Mouse (Mus musculus) brain, embryonic 18.5 days (tissue): ENCODE measurements at regions not wholly inside any gene's neighbourhood (a gene's known extent, or its start where the extent isn't known, plus 50 kb on each side); places are given as distances from the start of the nearest gene placed in this dataset.
"Not testable (repeated sequence)": the region's sequence is repeated elsewhere in the genome, so short reads cannot be mapped to it uniquely, and the experiment has no call there.

Source experiments
- DNase-seq: peaks from one replicate; pipeline ENCODE4 v3.0.0-alpha.2; 2012; ENCODE audit warnings: low read depth, low spot score

GRCm38 (mm10) chr3:16130385-16130784 is 124.1 kb upstream of the Gm5150 start:
- no peak for DNase-seq

DNA sequence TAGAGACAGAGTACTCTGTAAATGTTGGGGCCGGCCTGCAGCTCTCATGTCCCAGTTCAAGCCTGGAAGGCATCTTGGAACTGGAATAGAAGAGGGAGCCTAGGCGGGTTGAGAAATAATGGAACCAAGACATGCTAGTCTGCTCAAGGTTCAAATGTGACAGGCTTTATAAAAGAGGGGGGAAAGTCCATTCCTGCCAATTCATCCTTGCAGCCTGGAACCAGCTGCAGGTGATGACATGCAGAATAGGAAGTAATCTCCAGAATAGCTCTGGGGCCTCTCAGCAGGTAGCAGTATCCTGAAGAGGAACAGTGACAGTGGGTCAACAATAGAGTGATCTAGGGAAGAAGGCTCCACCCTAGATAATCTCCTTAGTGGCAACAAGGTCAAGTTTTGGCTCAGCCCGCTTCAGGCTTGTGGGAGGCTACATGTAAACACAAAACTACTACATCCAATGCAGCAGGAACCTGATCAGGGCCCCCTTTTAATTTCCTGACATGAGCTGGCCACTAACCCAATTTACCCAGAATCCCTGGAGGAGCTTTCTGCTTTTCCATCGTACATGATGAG is 119.2 kb upstream of the Gm5150 start:
- DNase-seq = not testable (repeated sequence)

DNA sequence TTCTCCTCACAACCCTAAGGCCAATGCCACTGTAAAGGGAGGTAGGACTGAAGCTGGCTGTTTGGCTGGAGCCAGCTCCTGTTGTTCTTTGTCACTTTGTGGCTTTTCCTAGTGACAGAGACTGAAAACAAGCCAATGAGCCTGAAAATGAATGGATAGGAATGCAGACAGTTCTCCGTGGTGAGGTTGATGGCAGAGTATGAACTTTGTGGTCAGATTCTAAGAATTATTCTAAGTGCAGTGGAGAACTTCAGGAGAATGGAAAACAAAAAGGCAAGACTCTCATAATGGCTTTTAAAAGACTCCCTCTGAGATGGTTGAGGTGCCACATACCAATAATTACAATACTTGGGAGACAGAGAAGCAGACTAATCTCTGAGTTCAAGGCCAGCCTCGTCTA is 109.7 kb upstream of the Gm5150 start:
- no peak for DNase-seq

- no peak for DNase-seq
These were observed 101.3 kb upstream of the Gm5150 start for GRCm38 (mm10) chr3:16107492-16107891.

GRCm38 (mm10) chr3:16105080-16105479 is 98.8 kb upstream of the Gm5150 start:
- DNase-seq = no peak

DNA sequence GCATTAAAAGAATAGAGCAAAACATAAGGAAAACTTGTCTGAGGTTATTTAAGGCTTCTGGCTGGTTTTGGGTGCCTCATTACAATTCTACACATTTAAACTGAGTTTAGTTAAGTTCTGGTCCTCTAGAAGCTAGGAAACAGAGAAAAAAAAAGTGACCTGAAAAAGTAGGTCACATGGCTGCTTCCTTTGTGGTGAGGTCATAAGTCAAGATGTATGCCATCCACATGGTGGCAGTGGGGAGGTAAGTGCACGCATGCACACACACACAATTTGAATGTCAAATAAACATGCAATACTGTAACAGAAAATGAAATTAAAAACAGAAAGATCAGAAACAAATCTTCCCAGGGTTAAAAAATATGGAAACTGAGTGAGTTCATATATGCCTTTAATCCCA is 96.9 kb upstream of the Gm5150 start:
- no peak for DNase-seq

DNA sequence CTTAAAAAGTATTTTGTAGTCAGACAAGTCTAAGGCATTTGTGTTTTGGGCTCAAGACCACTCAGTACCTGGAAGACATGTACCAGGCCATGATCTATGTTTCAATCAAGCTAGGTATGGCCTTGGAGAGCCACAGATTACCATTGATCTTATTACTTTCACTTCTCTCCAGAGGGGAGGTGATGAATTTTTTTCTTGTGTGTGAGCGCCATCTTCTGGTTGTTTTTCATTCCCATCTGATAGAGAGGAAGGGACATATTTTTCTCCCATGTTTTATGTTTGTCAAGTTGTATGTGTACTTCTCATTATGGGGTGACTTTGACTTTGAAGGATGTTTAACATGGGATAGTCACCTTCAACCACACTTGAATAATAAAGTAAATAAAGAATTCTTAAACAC is 80.3 kb upstream of the Gm5150 start:
- peak; percentile 2 for DNase-seq

- DNase-seq = no peak
These were observed 79.1 kb upstream of the Gm5150 start for GRCm38 (mm10) chr3:16085288-16085687.

DNA sequence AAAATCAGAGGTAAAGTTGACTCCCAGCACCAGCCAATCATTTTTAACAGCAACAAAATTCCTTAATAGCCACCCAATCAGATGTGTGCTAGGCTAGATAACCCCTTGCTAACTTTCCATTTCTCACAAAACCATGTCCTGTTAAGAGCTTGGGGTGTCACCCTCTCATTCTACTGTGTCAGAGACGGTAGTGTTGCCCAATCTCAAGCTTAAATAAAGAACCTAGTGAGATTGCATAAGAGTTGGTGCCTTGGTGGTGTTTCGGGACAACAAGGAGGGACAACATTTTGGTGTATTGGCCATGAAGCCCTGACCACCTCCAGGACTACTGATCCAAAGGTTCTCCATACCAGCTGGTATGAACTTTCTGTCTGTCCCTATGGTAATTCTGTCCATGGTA is 72.9 kb upstream of the Gm5150 start:
- no peak for DNase-seq

GRCm38 (mm10) chr3:16071906-16072305 is 65.7 kb upstream of the Gm5150 start:
- no peak for DNase-seq

DNA sequence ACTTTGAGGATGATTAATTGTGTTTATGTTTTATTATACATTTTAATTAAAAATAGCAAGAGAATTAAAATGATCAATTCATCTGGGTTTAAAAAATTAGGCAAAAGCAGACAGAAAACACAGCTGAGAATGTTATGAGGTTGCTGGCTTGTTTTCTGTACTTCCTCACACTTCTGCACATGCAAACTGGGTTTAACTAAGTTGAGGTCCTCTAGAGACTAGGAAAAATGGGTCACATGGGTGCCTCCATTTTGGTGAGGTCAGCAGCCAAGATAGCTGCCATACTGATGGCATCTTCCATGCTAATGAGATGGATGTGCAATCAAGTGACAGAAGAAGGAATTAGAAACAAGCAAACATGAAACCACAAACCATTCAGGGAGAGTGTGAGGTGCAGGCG is 64.7 kb upstream of the Gm5150 start:
- no peak for DNase-seq

DNA sequence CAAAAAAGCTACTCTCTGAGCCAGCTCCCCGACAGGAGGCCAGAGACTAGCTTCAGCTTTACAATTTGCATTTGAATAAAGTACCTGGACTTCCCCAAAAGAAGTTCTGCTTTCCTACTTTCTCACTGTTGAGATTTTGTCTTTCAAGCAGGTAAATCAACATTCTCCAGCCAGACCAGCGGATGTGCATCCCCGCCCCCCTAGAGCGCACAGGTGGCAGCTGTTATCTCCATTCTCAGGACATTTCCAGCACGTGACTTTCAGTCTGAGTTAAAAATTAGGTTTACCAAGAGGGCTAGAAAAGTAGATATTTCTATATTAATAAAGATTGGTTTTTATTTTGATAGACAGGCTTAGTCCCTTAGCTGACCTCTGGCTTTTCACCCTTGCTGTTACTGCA is 51.5 kb upstream of the Gm5150 start:
- not testable (repeated sequence) for DNase-seq
